Mouse (Mus musculus) cortical plate, adult 2 months (tissue): ENCODE measurements around the gene Mybphl. TPM values are rescaled to one million over a fixed set of nuclear protein-coding genes. Genes with fewer than 3 reads are reported as not detected.

Source experiments
- H3K27ac ChIP-seq: fragments of 200-500 bp; 2 replicates; pipeline ENCODE4 v1.5.1; 2012; ENCODE audit warnings: low read length, control low read depth, inconsistent platforms; ENCODE audit not compliant: insufficient read depth
- H3K4me1 ChIP-seq: fragments of 200-500 bp; 2 replicates; pipeline ENCODE4 v1.6.1; 2011; ENCODE audit warnings: low read length; ENCODE audit not compliant: control insufficient read depth, insufficient read depth
- H3K4me3 ChIP-seq: fragments of 200-500 bp; 2 replicates; pipeline ENCODE4 v1.5.1; 2011; ENCODE audit warnings: mild to moderate bottlenecking, low read length, control low read depth; ENCODE audit not compliant: insufficient read depth
- CTCF ChIP-seq: fragments of 200-500 bp; IDR thresholded peaks from 2 replicates; pipeline ENCODE4 v1.5.1; 2011; ENCODE audit warnings: mild to moderate bottlenecking, control low read depth, low read length; ENCODE audit not compliant: insufficient read depth; ENCODE audit errors: extremely low read depth
- POLR2A ChIP-seq: fragments of 200-500 bp; IDR thresholded peaks from 2 replicates; pipeline ENCODE4 v1.6.1; 2011; ENCODE audit warnings: mild to moderate bottlenecking, low read length, control low read depth; ENCODE audit not compliant: insufficient read depth; ENCODE audit errors: extremely low read depth
- polyA plus RNA-seq: library from polyadenylated mRNA; depleted of rRNA; stranded (reverse); fragments of >200 nt; gene quantifications from 2 replicates; pipeline ENCODE4 v1.2.3, GENCODE M21; 2012

Mybphl gene
- polyA plus RNA-seq, 1 experiment, result 0.08 TPM

GRCm38 (mm10) chr3:108363626-108364025 is 1.1 kb upstream of the Mybphl start:
- H3K4me3 ChIP-seq, result no peak overlapping the region
- TF ChIP-seq POLR2A (no peak), CTCF (no peak)
- H3K27ac ChIP-seq, result no peak overlapping the region
- H3K4me1 ChIP-seq, result peaks cover 9% of the 10 kb centered on the region

- TF ChIP-seq CTCF (no peak), POLR2A (no peak)
- Histone ChIP-seq H3K27ac (no peak overlapping the region), H3K4me3 (no peak overlapping the region), H3K4me1 (peaks cover 7% of the 10 kb centered on the region)
Measured at GRCm38 (mm10) chr3:108367173-108367572, 2.5 kb downstream of the Mybphl start.

GRCm38 (mm10) chr3:108367828-108368227 is 3.1 kb downstream of the Mybphl start:
- TF ChIP-seq CTCF, result no peak
- no peak for TF ChIP-seq POLR2A
- Histone ChIP-seq H3K4me3 (no peak overlapping the region), H3K27ac (no peak overlapping the region), H3K4me1 (peaks cover 6% of the 10 kb centered on the region)

GRCm38 (mm10) chr3:108368721-108369120 is 4.0 kb downstream of the Mybphl start:
- Histone ChIP-seq H3K27ac (no peak overlapping the region), H3K4me3 (no peak overlapping the region), H3K4me1 (0 out of 2 replicates have a peak, but pooled peaks cover 2% of the 10 kb centered on the region)
- no peak for TF ChIP-seq CTCF
- no peak for TF ChIP-seq POLR2A

GRCm38 (mm10) chr3:108372274-108372673 is 7.6 kb downstream of the Mybphl start:
- Histone ChIP-seq H3K4me1 (no peaks in the 10 kb centered on the region), H3K4me3 (no peak overlapping the region), H3K27ac (no peak overlapping the region)
- TF ChIP-seq POLR2A (no peak), CTCF (no peak)

GRCm38 (mm10) chr3:108372691-108373090 is 8.0 kb downstream of the Mybphl start:
- TF ChIP-seq POLR2A (no peak), CTCF (no peak)
- Histone ChIP-seq H3K4me3 (no peak overlapping the region), H3K4me1 (no peaks in the 10 kb centered on the region), H3K27ac (no peak overlapping the region)

- TF ChIP-seq POLR2A, result no peak
- no peak for TF ChIP-seq CTCF
- Histone ChIP-seq H3K4me1 (peaks cover 4% of the 10 kb centered on the region), H3K27ac (peak overlapping the region; percentile 60; the same call in 1 of the 2 replicates), H3K4me3 (no peak overlapping the region)
Measured at GRCm38 (mm10) chr3:108378875-108379663, 14.4 kb downstream of the Mybphl start.

- no peak overlapping the region for H3K27ac ChIP-seq
- 0 out of 2 replicates have a peak, but pooled peaks have one; percentile 24 for TF ChIP-seq CTCF
- no peak for TF ChIP-seq POLR2A
- H3K4me1 ChIP-seq, result peaks cover 4% of the 10 kb centered on the region
- H3K4me3 ChIP-seq, result no peak overlapping the region
Measured at GRCm38 (mm10) chr3:108380695-108381094, 16.0 kb downstream of the Mybphl start.

- H3K27ac ChIP-seq, result no peak overlapping the region
- H3K4me1 ChIP-seq, result peaks cover 8% of the 10 kb centered on the region
- H3K4me3 ChIP-seq, result no peak overlapping the region
- TF ChIP-seq POLR2A, result no peak
- TF ChIP-seq CTCF, result no peak
Measured at GRCm38 (mm10) chr3:108381945-108382875, 17.5 kb downstream of the Mybphl start.
